22 mouse cellular contexts compared by ENCODE assay signal in genomic region chr6:113994176-113994575, GRCm38 (mm10). TPM values are rescaled to one million over a fixed set of nuclear protein-coding genes. Genes with fewer than 3 reads are reported as not detected.
"Had no signal": no experiment of that assay in that cellular context is flagged by ENCODE, and none has a peak within 500 bp of the region (broad histone marks: within the 10 kb centered on the region; RNA-seq: fewer than 3 reads in every experiment).

No protein-coding gene starts in this region.

- ATAC-seq: lung, postnatal 0 days; midbrain, embryonic 16.5 days had no signal

- H3K27ac ChIP-seq: lung, embryonic 15.5 days; macrophage; midbrain, embryonic 12.5 days; neural tube, embryonic 13.5 days; neural tube, embryonic 15.5 days had no signal

- DNase-seq: lung, adult 2 months; lung, postnatal 14 days; lung, postnatal 36 days; midbrain, embryonic 14.5 days; retina, postnatal 1 day; right cerebral cortex, adult 18-20 months; right cerebral cortex, postnatal 25 days; right cerebral cortex, postnatal 4 days; spleen, adult 18-20 months; thymus, adult 18-20 months; thymus, postnatal 14 days; thymus, postnatal 36 days had no signal

- H3K4me1 ChIP-seq: lung, embryonic 15.5 days; megakaryocyte, embryonic 14.5 days; midbrain, embryonic 12.5 days had no signal

- H3K9ac ChIP-seq: lung, embryonic 15.5 days; midbrain, embryonic 12.5 days; neural tube, embryonic 13.5 days; neural tube, embryonic 15.5 days had no signal

- H3K27me3 ChIP-seq: lung, embryonic 15.5 days; megakaryocyte, embryonic 14.5 days; midbrain, embryonic 12.5 days; neural tube, embryonic 13.5 days; neural tube, embryonic 15.5 days had no signal

- H3K4me2 ChIP-seq: lung, embryonic 15.5 days; midbrain, embryonic 12.5 days; neural tube, embryonic 13.5 days; neural tube, embryonic 15.5 days had no signal

- H3K9me3 ChIP-seq: lung, embryonic 15.5 days; megakaryocyte, embryonic 14.5 days; midbrain, embryonic 12.5 days; neural tube, embryonic 13.5 days; neural tube, embryonic 15.5 days had no signal

- H3K36me3 ChIP-seq: lung, embryonic 15.5 days; midbrain, embryonic 12.5 days; neural tube, embryonic 13.5 days; neural tube, embryonic 15.5 days had no signal

- H3K4me3 ChIP-seq: lung, embryonic 15.5 days; megakaryocyte, embryonic 14.5 days; midbrain, embryonic 12.5 days; myocyte; neural tube, embryonic 13.5 days; neural tube, embryonic 15.5 days had no signal

RNA-seq across cellular contexts. Expression of gene Atp2b2, which starts 48.2 kb away (rescaled TPM):
- total RNA-seq: megakaryocyte progenitor cell, adult 5-6 weeks had no signal
- polyA plus RNA-seq: macrophage, myocyte had no signal
